Mouse (Mus musculus) limb, embryonic 12.5 days (tissue): ENCODE results near the gene Lifr. TPM values are rescaled to one million over a fixed set of nuclear protein-coding genes. Genes with fewer than 3 reads are reported as not detected.

Source experiments
- ATAC-seq: fragments of 200-750 bp; cut with Nextera tagmentation; 2 replicates; pipeline ENCODE4 v1.8.0; 2017; ENCODE audit warnings: low read depth, moderate TSS enrichment; ENCODE audit not compliant: insufficient number of reproducible peaks, insufficient read depth, low FRiP score, low TSS enrichment
- H3K27ac ChIP-seq: fragments of 300-500 bp; sonication (generic); 2 replicates; pipeline ENCODE4 v1.5.1; 2016; ENCODE audit warnings: mild to moderate bottlenecking, moderate library complexity
- H3K27me3 ChIP-seq: fragments of 300-500 bp; sonication (generic); 2 replicates; pipeline ENCODE4 v1.6.1; 2016; ENCODE audit warnings: mild to moderate bottlenecking, moderate library complexity
- H3K36me3 ChIP-seq: fragments of 300-500 bp; sonication (generic); 2 replicates; pipeline ENCODE4 v1.6.1; 2016; ENCODE audit warnings: mild to moderate bottlenecking, moderate library complexity
- H3K4me1 ChIP-seq: fragments of 300-500 bp; sonication (generic); replicated peaks from 2 replicates; pipeline ENCODE4 v1.6.1; 2016
- H3K4me2 ChIP-seq: fragments of 300-500 bp; sonication (generic); 2 replicates; pipeline ENCODE4 v1.6.1; 2016; ENCODE audit warnings: mild to moderate bottlenecking, moderate library complexity
- H3K4me3 ChIP-seq: fragments of 300-500 bp; sonication (generic); replicated peaks from 2 replicates; pipeline ENCODE4 v1.5.1; 2016; ENCODE audit warnings: mild to moderate bottlenecking
- H3K9ac ChIP-seq: fragments of 300-500 bp; sonication (generic); replicated peaks from 2 replicates; pipeline ENCODE4 v1.6.1; 2016; ENCODE audit warnings: mild to moderate bottlenecking, moderate library complexity
- H3K9me3 ChIP-seq: fragments of 300-500 bp; sonication (generic); 2 replicates; pipeline ENCODE4 v1.6.1; 2016; ENCODE audit warnings: mild to moderate bottlenecking, moderate library complexity
- WGBS: fragments of 180-500 bp; shearing (Covaris S2); methylation state at CpG from one replicate; pipeline ENCODE4 v1.1.7; 2016; 5-methylcytosine and 5-hydroxymethylcytosine counted together
- polyA plus RNA-seq: library from polyadenylated mRNA; unstranded; fragments of >200 nt; fragmentation: Nextera tagmentation; extraction: Ambion mirVana; gene quantifications from 2 replicates; pipeline ENCODE4 v1.2.1, GENCODE M21; 2016

Lifr gene
- 15.8 and 18.4 TPM in 2 replicates for polyA plus RNA-seq

GRCm38 (mm10) chr15:7090211-7090765 lies at the start of gene Lifr:
Gene Lifr, plus strand, starts transcription at chr15:7090614.
- no peaks in the 10 kb centered on the region for H3K36me3 ChIP-seq
- H3K9me3 ChIP-seq: no peaks in the 10 kb centered on the region
- peaks cover 12% of the 10 kb centered on the region for H3K4me1 ChIP-seq
- H3K4me2 ChIP-seq: no peak within 1 kb of the TSS
- H3K9ac ChIP-seq: no peak within 1 kb of the TSS
- H3K4me3 ChIP-seq: no peak within 1 kb of the TSS
- H3K27ac ChIP-seq: no peak within 1 kb of the TSS
- ATAC-seq: peak; percentile 32; the same call in 1 of the 2 replicates
- H3K27me3 ChIP-seq: no peaks in the 10 kb centered on the region
- 77% methylated on average over 8 of the region's 8 CpGs for whole genome bisulfite sequencing

GRCm38 (mm10) chr15:7044081-7044749 lies 46.2 kb upstream of the Lifr start:
- Histone ChIP-seq H3K9me3 (no peaks in the 10 kb centered on the region), H3K4me1 (peaks cover 10% of the 10 kb centered on the region), H3K27me3 (no peaks in the 10 kb centered on the region), H3K36me3 (no peaks in the 10 kb centered on the region), H3K9ac (no peak overlapping the region), H3K4me2 (no peak overlapping the region), H3K27ac (no peak overlapping the region), H3K4me3 (no peak overlapping the region)
- ATAC-seq: no peak
- 77% methylated on average over 11 of the region's 11 CpGs for WGBS

DNA sequence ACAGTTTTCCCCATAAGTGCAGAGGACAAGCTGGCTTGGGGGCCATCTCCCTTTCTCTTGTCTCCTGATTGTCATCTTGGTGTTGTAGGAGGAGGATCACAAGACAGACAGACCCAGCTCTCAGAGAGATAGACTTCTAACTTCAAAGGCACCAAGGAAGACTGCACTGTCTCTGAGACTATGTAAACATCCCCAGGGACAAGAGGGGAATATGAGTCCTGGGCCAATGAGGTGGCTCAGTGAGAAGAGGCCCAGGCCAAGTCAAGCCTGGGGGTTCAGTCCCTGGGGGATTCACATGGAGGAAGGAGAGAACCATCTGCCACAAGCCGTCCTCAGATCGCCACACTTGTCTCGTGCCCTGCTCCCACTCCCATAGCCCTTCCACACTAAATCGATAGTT lies 45.4 kb upstream of the Lifr start:
- no peaks in the 10 kb centered on the region for H3K27me3 ChIP-seq
- no peaks in the 10 kb centered on the region for H3K9me3 ChIP-seq
- H3K36me3 ChIP-seq: no peaks in the 10 kb centered on the region
- no peak for ATAC-seq
- no peak overlapping the region for H3K4me2 ChIP-seq
- H3K4me1 ChIP-seq: peaks cover 10% of the 10 kb centered on the region
- H3K4me3 ChIP-seq: no peak overlapping the region
- H3K27ac ChIP-seq: no peak overlapping the region
- H3K9ac ChIP-seq: no peak overlapping the region
- 78% methylated on average over 4 of the region's 4 CpGs for WGBS

GRCm38 (mm10) chr15:7047931-7048330 lies 42.5 kb upstream of the Lifr start:
- H3K4me2 ChIP-seq: no peak overlapping the region
- no peak overlapping the region for H3K9ac ChIP-seq
- H3K27me3 ChIP-seq: no peaks in the 10 kb centered on the region
- H3K9me3 ChIP-seq: no peaks in the 10 kb centered on the region
- ATAC-seq: no peak
- WGBS: 74% methylated on average over 3 of the region's 3 CpGs
- no peak overlapping the region for H3K4me3 ChIP-seq
- no peak overlapping the region for H3K27ac ChIP-seq
- H3K36me3 ChIP-seq: no peaks in the 10 kb centered on the region
- peaks cover 3% of the 10 kb centered on the region; the same call in 1 of the 2 replicates for H3K4me1 ChIP-seq

GRCm38 (mm10) chr15:7048916-7049315 lies 41.5 kb upstream of the Lifr start:
- Histone ChIP-seq H3K9ac (no peak overlapping the region), H3K4me1 (no peaks in the 10 kb centered on the region), H3K4me3 (no peak overlapping the region), H3K36me3 (no peaks in the 10 kb centered on the region), H3K27ac (no peak overlapping the region), H3K9me3 (no peaks in the 10 kb centered on the region), H3K27me3 (no peaks in the 10 kb centered on the region), H3K4me2 (no peak overlapping the region)
- WGBS: 84% methylated on average over 8 of the region's 8 CpGs
- ATAC-seq: no peak

- H3K4me1 ChIP-seq: no peaks in the 10 kb centered on the region
- WGBS: 80% methylated on average over 2 of the region's 2 CpGs
- H3K4me2 ChIP-seq: no peak overlapping the region
- no peak overlapping the region for H3K4me3 ChIP-seq
- H3K9me3 ChIP-seq: no peaks in the 10 kb centered on the region
- H3K36me3 ChIP-seq: no peaks in the 10 kb centered on the region
- H3K27ac ChIP-seq: no peak overlapping the region
- H3K27me3 ChIP-seq: no peaks in the 10 kb centered on the region
- no peak for ATAC-seq
- H3K9ac ChIP-seq: no peak overlapping the region
Observed at GRCm38 (mm10) chr15:7051666-7052065, 38.7 kb upstream of the Lifr start.

- Histone ChIP-seq H3K27ac (no peak overlapping the region), H3K9ac (no peak overlapping the region), H3K4me3 (no peak overlapping the region), H3K4me2 (no peak overlapping the region), H3K27me3 (no peaks in the 10 kb centered on the region), H3K36me3 (no peaks in the 10 kb centered on the region), H3K4me1 (no peaks in the 10 kb centered on the region), H3K9me3 (no peaks in the 10 kb centered on the region)
- no peak for ATAC-seq
- WGBS: 80% methylated on average over 2 of the region's 2 CpGs
Observed at GRCm38 (mm10) chr15:7052117-7052516, 38.3 kb upstream of the Lifr start.

DNA sequence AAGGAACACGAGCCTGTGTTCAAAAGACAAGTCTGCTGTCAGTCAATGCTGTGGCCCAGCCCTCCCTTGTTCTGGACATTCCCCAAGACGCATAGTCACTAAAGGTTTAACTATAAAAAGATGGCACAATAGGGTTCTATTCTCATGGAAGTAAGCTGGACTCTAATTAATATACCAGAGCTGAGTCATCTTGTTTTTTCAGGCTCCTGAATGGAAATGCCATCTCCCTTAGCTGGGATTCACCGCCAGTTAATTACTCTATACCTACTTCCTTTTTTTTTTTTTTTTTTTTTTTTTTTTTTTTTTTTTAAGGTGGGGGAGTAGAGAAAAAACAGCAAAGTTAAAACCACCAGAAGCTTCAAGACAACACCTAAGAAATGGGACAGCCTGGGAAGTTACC lies 33.6 kb upstream of the Lifr start:
- Histone ChIP-seq H3K9ac (no peak overlapping the region), H3K27ac (no peak overlapping the region), H3K9me3 (no peaks in the 10 kb centered on the region), H3K4me3 (no peak overlapping the region), H3K27me3 (no peaks in the 10 kb centered on the region), H3K4me1 (peaks cover 4% of the 10 kb centered on the region; the same call in 1 of the 2 replicates), H3K36me3 (no peaks in the 10 kb centered on the region), H3K4me2 (no peak overlapping the region)
- WGBS: 85% methylated on average over 3 of the region's 3 CpGs
- no peak for ATAC-seq

- H3K27me3 ChIP-seq: no peaks in the 10 kb centered on the region
- H3K36me3 ChIP-seq: no peaks in the 10 kb centered on the region
- H3K4me1 ChIP-seq: peaks cover 14% of the 10 kb centered on the region
- ATAC-seq: no peak
- H3K9me3 ChIP-seq: no peaks in the 10 kb centered on the region
- H3K4me3 ChIP-seq: no peak overlapping the region
- no peak overlapping the region for H3K4me2 ChIP-seq
- 86% methylated on average over 2 of the region's 2 CpGs for WGBS
- no peak overlapping the region for H3K27ac ChIP-seq
- H3K9ac ChIP-seq: no peak overlapping the region
Observed at GRCm38 (mm10) chr15:7060522-7060921, 29.9 kb upstream of the Lifr start.

DNA sequence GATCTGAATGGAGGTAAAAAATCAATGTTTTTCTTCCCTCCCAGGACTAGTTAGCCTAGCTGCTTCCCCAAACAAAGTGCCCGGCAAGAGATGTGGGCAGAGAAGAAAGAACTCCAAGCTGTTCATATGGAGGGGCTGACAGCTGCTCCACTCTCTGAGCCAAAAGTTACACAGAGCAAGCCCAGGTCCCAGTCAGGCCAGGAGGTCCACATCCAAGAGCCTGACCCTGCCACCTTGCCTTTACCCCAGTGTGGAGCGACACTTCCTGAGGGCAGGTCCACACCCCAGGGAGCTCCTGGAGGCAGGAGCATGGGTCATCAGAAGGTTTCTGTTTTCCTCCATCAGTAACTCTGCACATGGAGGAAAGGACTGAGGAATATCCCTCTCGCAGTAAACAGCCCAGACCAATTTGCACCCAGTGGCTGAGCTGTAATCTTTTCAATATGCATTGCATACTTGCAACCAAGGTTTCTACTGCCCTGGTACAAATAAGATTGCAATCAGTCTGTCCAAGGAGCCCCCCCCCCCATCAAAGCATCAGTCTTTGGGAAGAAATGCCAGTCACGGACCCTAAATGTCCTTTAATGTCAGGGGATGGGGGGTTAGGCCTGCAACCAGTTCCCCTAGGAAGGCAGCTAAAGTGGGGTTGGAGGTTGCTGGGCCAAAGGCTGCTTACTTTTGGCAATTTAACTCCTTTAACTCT lies 28.3 kb upstream of the Lifr start:
- no peak for ATAC-seq
- WGBS: 17% methylated on average over 4 of the region's 4 CpGs
- Histone ChIP-seq H3K27ac (peak overlapping the region; percentile 74), H3K27me3 (no peaks in the 10 kb centered on the region), H3K36me3 (no peaks in the 10 kb centered on the region), H3K9ac (no peak overlapping the region), H3K4me3 (no peak overlapping the region), H3K4me1 (peaks cover 14% of the 10 kb centered on the region), H3K9me3 (no peaks in the 10 kb centered on the region), H3K4me2 (no peak overlapping the region)

GRCm38 (mm10) chr15:7062698-7063009 lies 27.8 kb upstream of the Lifr start:
- Histone ChIP-seq H3K4me1 (peaks cover 14% of the 10 kb centered on the region), H3K4me2 (no peak overlapping the region), H3K27me3 (no peaks in the 10 kb centered on the region), H3K4me3 (no peak overlapping the region), H3K9ac (no peak overlapping the region), H3K36me3 (no peaks in the 10 kb centered on the region), H3K9me3 (no peaks in the 10 kb centered on the region), H3K27ac (peak overlapping the region; percentile 74; the same call in 1 of the 2 replicates)
- ATAC-seq: no peak; the same call in 1 of the 2 replicates
- WGBS: 97% methylated on average over 1 of the region's 1 CpGs
